13 mouse cellular contexts compared by ENCODE assay signal in genomic region chr6:146580381-146580926, GRCm38 (mm10). TPM values are rescaled to one million over a fixed set of nuclear protein-coding genes. Genes with fewer than 3 reads are reported as not detected.
DNase-seq lines count a peak whose midpoint lies in the region; ATAC-seq and TF ChIP-seq lines count a peak whose summit lies in the region.
"Had no signal": no experiment of that assay in that cellular context is flagged by ENCODE, and none has a peak within 500 bp of the region (broad histone marks: within the 10 kb centered on the region; RNA-seq: fewer than 3 reads in every experiment).

No protein-coding gene starts in this region.

- H3K9ac ChIP-seq in neural tube, embryonic 15.5 days (replicated peaks), result no peak overlapping the region
- H3K9ac ChIP-seq: embryonic facial prominence, embryonic 12.5 days; heart, embryonic 15.5 days; hindbrain, embryonic 15.5 days had no signal

- 15% methylated on average over 2 of the region's 2 CpGs for WGBS in lung, adult 2 months
- 57% methylated on average over 2 of the region's 2 CpGs for WGBS in neural tube, embryonic 15.5 days

- peaks cover 3% of the 10 kb centered on the region for H3K36me3 ChIP-seq in splenic B cell, adult 2 months (ENCODE audit: control insufficient read depth, insufficient read depth, low read length, poor library complexity, severe bottlenecking)
- no peaks in the 10 kb centered on the region for H3K36me3 ChIP-seq in neural tube, embryonic 15.5 days
- H3K36me3 ChIP-seq: embryonic facial prominence, embryonic 12.5 days; heart, embryonic 15.5 days; hindbrain, embryonic 15.5 days had no signal

- DNase-seq in lung, postnatal 10 days, result peak; percentile 5
- no peak for DNase-seq in lung, adult 2 months
- peak; percentile 51 for DNase-seq in induced T-regulatory cell, adult 2 months (ENCODE audit: low read depth)
- DNase-seq in left cerebral cortex, postnatal 10 days (ENCODE audit: extremely low spot score in 1 of 2, low spot score in 2 of 2), result peak; percentile 24 to 48
- DNase-seq in splenic B cell, adult 2 months (ENCODE audit: low read depth, low spot score), result peak; percentile 42
- DNase-seq in heart, adult 18-20 months, result no peak
- DNase-seq: adrenal gland, adult 2 months; lung, postnatal 14 days had no signal

- peaks cover 10% of the 10 kb centered on the region for H3K4me1 ChIP-seq in lung, adult 2 months (ENCODE audit: control insufficient read depth, insufficient read depth, low read length)
- peaks cover 28% of the 10 kb centered on the region for H3K4me1 ChIP-seq in neural tube, embryonic 15.5 days

- intact Hi-C loops in left cerebral cortex, postnatal 10 days (cut with DNase I), result no loop called here

- no peak for TF ChIP-seq POLR2A in lung, adult 2 months (IDR thresholded peaks at IDR 0.05; ENCODE audit: borderline replicate concordance, extremely low read depth, low read depth, low read length)

- no peak for ATAC-seq in neural tube, embryonic 15.5 days (ENCODE audit: low FRiP score)

- no peaks in the 10 kb centered on the region for H3K9me3 ChIP-seq in neural tube, embryonic 15.5 days (replicated peaks)
- H3K9me3 ChIP-seq: embryonic facial prominence, embryonic 12.5 days; heart, embryonic 15.5 days; hindbrain, embryonic 15.5 days had no signal

- no peak overlapping the region for H3K4me2 ChIP-seq in neural tube, embryonic 15.5 days
- H3K4me2 ChIP-seq: hindbrain, embryonic 15.5 days had no signal

- H3K27me3 ChIP-seq in splenic B cell, adult 2 months (ENCODE audit: control insufficient read depth, insufficient read depth, low read length, poor library complexity, severe bottlenecking), result no peaks in the 10 kb centered on the region
- no peaks in the 10 kb centered on the region for H3K27me3 ChIP-seq in neural tube, embryonic 15.5 days (replicated peaks)
- H3K27me3 ChIP-seq: embryonic facial prominence, embryonic 12.5 days; heart, embryonic 15.5 days; hindbrain, embryonic 15.5 days had no signal

- no peak overlapping the region for H3K4me3 ChIP-seq in lung, adult 2 months (replicated peaks; ENCODE audit: extremely low read depth, low read depth, low read length)
- no peak overlapping the region for H3K4me3 ChIP-seq in neural tube, embryonic 15.5 days (replicated peaks)
- H3K4me3 ChIP-seq: embryonic facial prominence, embryonic 12.5 days; heart, embryonic 15.5 days; hindbrain, embryonic 15.5 days had no signal

- no peak overlapping the region for H3K27ac ChIP-seq in neural tube, embryonic 15.5 days (replicated peaks)
- H3K27ac ChIP-seq: embryonic facial prominence, embryonic 12.5 days; heart, embryonic 15.5 days; hindbrain, embryonic 15.5 days; kidney, postnatal 0 days had no signal

- TF ChIP-seq CTCF in lung, adult 2 months (IDR thresholded peaks at IDR 0.05; ENCODE audit: insufficient read depth, low read length), result no peak

RNA-seq across cellular contexts. Expression of gene Ints13, which starts 2.8 kb away (rescaled TPM):
- polyA plus RNA-seq in lung, adult 2 months (2012; rRNA removed), result 10.0 and 13.1 TPM in 2 replicates
- total RNA-seq in left cerebral cortex, postnatal 10 days (2021), result 10 to 100 TPM; 29.4 to 34.4 TPM
- 10 to 100 TPM; 13.7 to 20.1 TPM for total RNA-seq in heart, adult 18-20 months (2021)
- 40.5 and 51.7 TPM in 2 replicates for polyA plus RNA-seq in neural tube, embryonic 15.5 days (2015; fragmentation: Nextera tagmentation; extraction: Ambion mirVana)

RNA-seq across cellular contexts. Expression of gene Fgfr1op2, which starts 3.5 kb away (rescaled TPM):
- polyA plus RNA-seq in lung, adult 2 months (2012; rRNA removed), result 54.3 and 87.8 TPM in 2 replicates
- total RNA-seq in left cerebral cortex, postnatal 10 days (2021), result 10 to 100 TPM; 47.2 to 50.3 TPM
- 10 to 100 TPM; 64.8 to 73.0 TPM for total RNA-seq in heart, adult 18-20 months (2021)
- 39.8 and 57.3 TPM in 2 replicates for polyA plus RNA-seq in neural tube, embryonic 15.5 days (2015; fragmentation: Nextera tagmentation; extraction: Ambion mirVana)

Comparison
In these comparisons a context has a peak if more than half of its experiments do, and no peak if none do; other contexts are left out.
1. DNase-seq: peak in lung, postnatal 10 days (single experiment), induced T-regulatory cell, adult 2 months (single experiment), left cerebral cortex, postnatal 10 days (2 of 2) and splenic B cell, adult 2 months (single experiment); none in lung, adult 2 months (single experiment) and heart, adult 18-20 months (0 of 2).